ENCODE assay signal across 8 mouse cellular contexts in the genomic region with DNA sequence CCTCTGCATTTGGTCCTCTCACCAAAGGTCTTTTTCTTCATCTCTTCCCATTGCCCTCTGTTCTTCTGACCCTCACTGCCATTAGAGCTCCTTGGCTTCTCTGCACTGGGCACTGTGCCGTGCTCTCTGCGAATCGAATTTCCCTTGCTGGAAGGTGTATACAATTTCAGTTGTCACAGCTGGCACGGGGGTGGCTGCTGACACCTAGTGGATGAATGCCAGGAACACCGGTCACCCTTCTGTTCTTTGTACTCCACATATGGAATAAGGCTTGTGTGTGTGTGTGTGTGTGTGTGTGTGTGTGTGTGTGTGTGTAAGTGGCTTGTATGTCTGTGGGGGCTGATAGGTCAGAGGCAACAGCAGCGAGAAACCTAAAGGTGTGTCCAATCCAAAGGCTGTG. TPM values are rescaled to one million over a fixed set of nuclear protein-coding genes. Genes with fewer than 3 reads are reported as not detected.
DNase-seq lines count a peak whose midpoint lies in the region; ATAC-seq and TF ChIP-seq lines count a peak whose summit lies in the region.

No protein-coding gene starts in this region.

- H3K36me3 ChIP-seq in liver, embryonic 12.5 days, result no peaks in the 10 kb centered on the region
- H3K36me3 ChIP-seq in heart, embryonic 10.5 days, result 0 out of 2 replicates have a peak, but pooled peaks cover 2% of the 10 kb centered on the region
- no peaks in the 10 kb centered on the region for H3K36me3 ChIP-seq in limb, embryonic 11.5 days (ENCODE audit: control insufficient read depth, insufficient read depth, low read length)
- H3K36me3 ChIP-seq in small intestine, adult 2 months (ENCODE audit: control insufficient read depth, insufficient read depth, low read length), result no peaks in the 10 kb centered on the region

- TF ChIP-seq CTCF in small intestine, adult 2 months (IDR thresholded peaks at IDR 0.05; ENCODE audit: extremely low read depth, insufficient read length, insufficient replicate concordance, low read depth, low read length), result peak; percentile 48; the same call in 1 of the 2 replicates

- peaks cover 32% of the 10 kb centered on the region for H3K4me1 ChIP-seq in liver, embryonic 12.5 days
- H3K4me1 ChIP-seq in heart, embryonic 10.5 days, result peaks cover 17% of the 10 kb centered on the region
- H3K4me1 ChIP-seq in limb, embryonic 11.5 days (ENCODE audit: control insufficient read depth, insufficient read depth, low read length), result no peaks in the 10 kb centered on the region
- H3K4me1 ChIP-seq in small intestine, adult 2 months (ENCODE audit: control insufficient read depth, insufficient read depth, insufficient read length, low read length), result peaks cover 5% of the 10 kb centered on the region; the same call in 1 of the 2 replicates

- no peak for ATAC-seq in liver, embryonic 12.5 days
- ATAC-seq in limb, embryonic 11.5 days (ENCODE audit: insufficient number of reproducible peaks, low FRiP score, low TSS enrichment, low read depth), result no peak

- no peaks in the 10 kb centered on the region for H3K9me3 ChIP-seq in liver, embryonic 12.5 days (replicated peaks)
- H3K9me3 ChIP-seq in heart, embryonic 10.5 days, result no peaks in the 10 kb centered on the region
- no peaks in the 10 kb centered on the region for H3K9me3 ChIP-seq in limb, embryonic 11.5 days (ENCODE audit: control insufficient read depth, low read length)

- no peaks in the 10 kb centered on the region for H3K27me3 ChIP-seq in liver, embryonic 12.5 days (replicated peaks)
- H3K27me3 ChIP-seq in heart, embryonic 10.5 days (ENCODE audit: insufficient read depth, poor library complexity, severe bottlenecking), result no peaks in the 10 kb centered on the region
- H3K27me3 ChIP-seq in limb, embryonic 11.5 days (ENCODE audit: control insufficient read depth, insufficient read depth, low read length), result no peaks in the 10 kb centered on the region
- no peaks in the 10 kb centered on the region for H3K27me3 ChIP-seq in small intestine, adult 2 months (ENCODE audit: control insufficient read depth, insufficient read depth, low read length)

- no peak overlapping the region for H3K9ac ChIP-seq in liver, embryonic 12.5 days
- H3K9ac ChIP-seq in limb, embryonic 11.5 days (ENCODE audit: low read length), result no peak overlapping the region

- no peak overlapping the region for H3K27ac ChIP-seq in liver, embryonic 12.5 days
- H3K27ac ChIP-seq in heart, embryonic 10.5 days, result no peak overlapping the region
- no peak overlapping the region for H3K27ac ChIP-seq in limb, embryonic 11.5 days (replicated peaks; ENCODE audit: low read depth, low read length)
- no peak overlapping the region for H3K27ac ChIP-seq in small intestine, adult 2 months (ENCODE audit: insufficient read depth, low read depth, low read length)

- no peak for TF ChIP-seq POLR2A in small intestine, adult 2 months (IDR thresholded peaks at IDR 0.05; ENCODE audit: low read depth, low read length)

- no peak overlapping the region for H3K4me2 ChIP-seq in liver, embryonic 12.5 days
- H3K4me2 ChIP-seq in limb, embryonic 11.5 days (ENCODE audit: low read depth, severe bottlenecking), result no peak overlapping the region

- 65% methylated on average over 6 of the region's 6 CpGs for WGBS in liver, embryonic 12.5 days (ENCODE audit: insufficient replicate concordance)
- 79% methylated on average over 6 of the region's 6 CpGs for WGBS in heart, embryonic 10.5 days
- WGBS in limb, embryonic 11.5 days, result 62% methylated on average over 6 of the region's 6 CpGs
- 13% methylated on average over 6 of the region's 6 CpGs for WGBS in small intestine, adult 2 months

- DNase-seq in liver (peak; percentile 37), adipocyte (ENCODE audit: low spot score) (peak; percentile 38)
- DNase-seq in heart, embryonic 10.5 days (ENCODE audit: low spot score), result peak; percentile 82
- peak; percentile 57 for DNase-seq in limb, embryonic 11.5 days (ENCODE audit: low spot score)
- no peak for DNase-seq in cerebellum, postnatal 4 days (ENCODE audit: low spot score in 2 of 2)
- DNase-seq in layer of hippocampus, postnatal 25 days (ENCODE audit: extremely low spot score in 1 of 2, low spot score in 1 of 2), result no peak

- no peak overlapping the region for H3K4me3 ChIP-seq in liver, embryonic 12.5 days
- H3K4me3 ChIP-seq in heart, embryonic 10.5 days, result no peak overlapping the region
- no peak overlapping the region for H3K4me3 ChIP-seq in limb, embryonic 11.5 days (ENCODE audit: low read depth, low read length)
- no peak overlapping the region for H3K4me3 ChIP-seq in small intestine, adult 2 months (ENCODE audit: low read depth, low read length)

RNA-seq across cellular contexts. Expression of gene Ippk, which starts 20.9 kb away (rescaled TPM):
- polyA plus RNA-seq in liver, embryonic 12.5 days (2016; fragmentation: Nextera tagmentation; extraction: Ambion mirVana), result 13.6 and 13.9 TPM in 2 replicates
- 15.8 and 18.5 TPM in 2 replicates for polyA plus RNA-seq in heart, embryonic 10.5 days (2016; fragmentation: Nextera tagmentation; extraction: Ambion mirVana)
- polyA plus RNA-seq in limb, embryonic 11.5 days (2014; fragmentation: Nextera tagmentation; extraction: Ambion mirVana), result 14.6 and 16.3 TPM in 2 replicates
- polyA plus RNA-seq in small intestine, adult 2 months (2012; rRNA removed), result 2.6 TPM in 2 replicates
- total RNA-seq in layer of hippocampus, postnatal 25 days (2021), result 10 to 100 TPM; 29.8 to 31.1 TPM

RNA-seq across cellular contexts. Expression of gene Bicd2, which starts 58.8 kb away (rescaled TPM):
- polyA plus RNA-seq in liver, embryonic 12.5 days (2016; fragmentation: Nextera tagmentation; extraction: Ambion mirVana), result 14.7 and 15.2 TPM in 2 replicates
- polyA plus RNA-seq in heart, embryonic 10.5 days (2016; fragmentation: Nextera tagmentation; extraction: Ambion mirVana), result 37.5 and 46.7 TPM in 2 replicates
- polyA plus RNA-seq in limb, embryonic 11.5 days (2014; fragmentation: Nextera tagmentation; extraction: Ambion mirVana), result 25.8 and 29.2 TPM in 2 replicates
- polyA plus RNA-seq in small intestine, adult 2 months (2012; rRNA removed), result 7.9 and 10.0 TPM in 2 replicates
- total RNA-seq in layer of hippocampus, postnatal 25 days (2021), result 10 to 100 TPM; 47.1 to 53.5 TPM

Comparison
In these comparisons a context has a peak if more than half of its experiments do, and no peak if none do; other contexts are left out.
1. DNase-seq: peak in liver (single experiment), adipocyte (single experiment), heart, embryonic 10.5 days (single experiment) and limb, embryonic 11.5 days (single experiment); none in cerebellum, postnatal 4 days (0 of 2) and layer of hippocampus, postnatal 25 days (0 of 2).